Mouse (Mus musculus): ENCODE results near the gene Crcp. TPM values are rescaled to one million over a fixed set of nuclear protein-coding genes. Genes with fewer than 3 reads are reported as not detected.

Gene Crcp
- polyA plus RNA-seq, 1 experiment from 2014 or later: 21.0 TPM

DNA sequence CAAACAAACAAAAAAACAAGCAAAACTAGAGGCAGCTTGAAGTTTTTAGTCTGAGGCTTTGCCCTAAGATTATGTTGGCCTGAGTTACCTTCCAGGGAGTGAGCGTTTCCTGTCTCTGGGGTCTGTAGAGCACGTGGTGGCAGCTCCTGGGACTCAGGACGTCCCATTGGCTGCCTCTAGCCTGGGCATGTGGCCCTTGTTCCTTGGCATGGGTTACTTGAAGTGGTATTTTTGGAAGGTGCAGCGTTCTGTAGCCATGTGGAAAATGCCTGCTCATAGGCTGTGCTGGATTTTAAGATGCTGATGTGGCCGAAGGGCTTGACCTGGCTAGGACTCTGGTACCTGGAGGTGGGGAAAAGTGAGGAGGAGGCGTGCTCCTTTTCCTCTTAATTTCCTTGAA lies 47.3 kb downstream of the Crcp start:
- peaks cover 21% of the 10 kb centered on the region for H3K27me3 ChIP-seq (ENCODE audit: control insufficient read depth, insufficient read depth, low read length)
- no peak overlapping the region for H3K4me3 ChIP-seq (ENCODE audit: low read depth, low read length)
- H3K4me2 ChIP-seq: no peak overlapping the region
- no peak overlapping the region for H3K9ac ChIP-seq (ENCODE audit: low read depth, low read length)
- no peak for ATAC-seq (replicated peaks; ENCODE audit: insufficient number of reproducible peaks, low FRiP score, low TSS enrichment)
- H3K9me3 ChIP-seq (replicated peaks; ENCODE audit: control insufficient read depth, low read length): 0 out of 2 replicates have a peak, but pooled peaks cover 3% of the 10 kb centered on the region
- H3K27ac ChIP-seq (ENCODE audit: low read depth, low read length): no peak overlapping the region
- 47% methylated on average over 6 of the region's 6 CpGs for WGBS (ENCODE audit: insufficient replicate concordance)
- H3K36me3 ChIP-seq (ENCODE audit: control insufficient read depth, insufficient read depth, low read length): no peaks in the 10 kb centered on the region
- H3K4me1 ChIP-seq (ENCODE audit: control insufficient read depth, insufficient read depth, low read length): 0 out of 2 replicates have a peak, but pooled peaks cover 3% of the 10 kb centered on the region

- Histone ChIP-seq H3K36me3 (ENCODE audit: control insufficient read depth, insufficient read depth, low read length) (no peaks in the 10 kb centered on the region), H3K4me3 (ENCODE audit: low read depth, low read length) (no peak overlapping the region), H3K4me1 (ENCODE audit: control insufficient read depth, insufficient read depth, low read length) (0 out of 2 replicates have a peak, but pooled peaks cover 3% of the 10 kb centered on the region), H3K27ac (ENCODE audit: low read depth, low read length) (0 out of 2 replicates have a peak overlapping the region, but pooled peaks have one; percentile 35), H3K9ac (ENCODE audit: low read depth, low read length) (no peak overlapping the region), H3K9me3 (replicated peaks; ENCODE audit: control insufficient read depth, low read length) (0 out of 2 replicates have a peak, but pooled peaks cover 3% of the 10 kb centered on the region), H3K27me3 (ENCODE audit: control insufficient read depth, insufficient read depth, low read length) (peaks cover 21% of the 10 kb centered on the region), H3K4me2 (no peak overlapping the region)
- 64% methylated on average over 9 of the region's 9 CpGs for WGBS (ENCODE audit: insufficient replicate concordance)
- no peak for ATAC-seq (replicated peaks; ENCODE audit: insufficient number of reproducible peaks, low FRiP score, low TSS enrichment)
Measured at GRCm38 (mm10) chr5:130078096-130078833, 49.2 kb downstream of the Crcp start.

DNA sequence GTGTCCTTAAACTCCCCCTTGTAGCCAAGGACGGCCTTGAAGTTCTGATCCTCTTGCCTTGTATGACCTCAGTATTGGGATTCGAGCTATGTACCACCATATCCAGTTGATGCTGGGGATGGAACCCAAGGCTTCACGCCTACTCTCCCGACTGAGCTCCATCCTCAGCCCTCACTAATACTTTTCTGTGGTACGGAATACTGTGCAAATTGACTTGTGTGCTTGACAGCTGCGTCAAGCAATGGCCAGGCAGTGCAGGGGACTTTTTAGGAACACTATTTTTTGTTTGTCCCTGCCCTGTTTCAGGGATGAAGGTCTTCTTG lies 49.7 kb downstream of the Crcp start:
- WGBS (ENCODE audit: insufficient replicate concordance): 48% methylated on average over 6 of the region's 6 CpGs
- H3K4me3 ChIP-seq (ENCODE audit: low read depth, low read length): peak overlapping the region; percentile 69
- H3K27me3 ChIP-seq (ENCODE audit: control insufficient read depth, insufficient read depth, low read length): peaks cover 21% of the 10 kb centered on the region
- H3K9ac ChIP-seq (ENCODE audit: low read depth, low read length): peak overlapping the region; percentile 87; the same call in 1 of the 2 replicates
- no peaks in the 10 kb centered on the region for H3K36me3 ChIP-seq (ENCODE audit: control insufficient read depth, insufficient read depth, low read length)
- peak overlapping the region; percentile 89 for H3K4me2 ChIP-seq
- no peak for ATAC-seq (replicated peaks; ENCODE audit: insufficient number of reproducible peaks, low FRiP score, low TSS enrichment)
- H3K4me1 ChIP-seq (ENCODE audit: control insufficient read depth, insufficient read depth, low read length): 0 out of 2 replicates have a peak, but pooled peaks cover 3% of the 10 kb centered on the region
- H3K27ac ChIP-seq (ENCODE audit: low read depth, low read length): 0 out of 2 replicates have a peak overlapping the region, but pooled peaks have one; percentile 35
- H3K9me3 ChIP-seq (replicated peaks; ENCODE audit: control insufficient read depth, low read length): 0 out of 2 replicates have a peak, but pooled peaks cover 3% of the 10 kb centered on the region

DNA sequence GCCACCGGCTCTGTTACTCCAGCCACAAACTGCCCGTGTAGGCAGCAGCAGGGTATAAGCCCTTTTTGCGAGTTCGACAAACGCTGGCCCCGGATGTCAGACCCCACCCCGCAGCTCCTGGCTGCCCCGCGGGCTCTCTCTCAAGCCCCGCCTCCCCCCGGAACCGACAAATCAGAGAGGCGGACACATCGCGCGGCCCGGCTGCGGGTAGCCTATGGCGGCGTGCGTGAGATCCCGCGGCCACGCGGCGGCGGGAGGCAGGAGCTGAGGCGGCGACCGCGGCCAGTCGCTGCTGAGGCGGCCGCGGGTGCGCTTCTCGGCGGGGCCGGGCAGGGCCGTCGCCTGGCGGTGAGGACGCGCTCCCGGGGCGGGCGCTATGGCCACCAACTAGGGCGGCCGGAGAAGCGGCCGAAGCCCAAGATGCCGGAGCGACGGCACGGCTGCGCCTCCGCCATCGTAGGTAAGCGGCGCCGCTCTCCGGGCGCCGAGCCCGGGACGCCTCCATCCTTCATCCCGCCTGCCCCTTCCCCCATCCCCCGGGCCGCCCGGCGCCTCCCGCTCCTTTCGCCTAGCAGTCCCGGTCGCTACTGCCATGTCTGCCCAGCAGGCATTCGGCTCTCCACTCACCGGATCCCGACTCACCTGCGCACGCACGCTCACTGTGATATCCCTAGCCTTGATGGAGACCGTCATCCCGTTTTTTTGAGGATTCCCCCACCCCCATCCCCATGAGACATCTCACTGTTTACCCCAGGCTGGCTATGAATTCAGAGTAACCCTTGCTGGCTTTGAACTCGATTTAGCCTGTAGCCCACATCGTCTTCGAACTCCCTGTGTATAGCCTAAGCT lies 50.3 kb downstream of the Crcp start:
- ATAC-seq (replicated peaks; ENCODE audit: insufficient number of reproducible peaks, low FRiP score, low TSS enrichment): peak; percentile 94
- Histone ChIP-seq H3K4me2 (peak overlapping the region; percentile 89), H3K9ac (ENCODE audit: low read depth, low read length) (peak overlapping the region; percentile 87), H3K27me3 (ENCODE audit: control insufficient read depth, insufficient read depth, low read length) (peaks cover 21% of the 10 kb centered on the region), H3K9me3 (replicated peaks; ENCODE audit: control insufficient read depth, low read length) (0 out of 2 replicates have a peak, but pooled peaks cover 3% of the 10 kb centered on the region), H3K36me3 (ENCODE audit: control insufficient read depth, insufficient read depth, low read length) (no peaks in the 10 kb centered on the region), H3K4me3 (ENCODE audit: low read depth, low read length) (peak overlapping the region; percentile 69), H3K4me1 (ENCODE audit: control insufficient read depth, insufficient read depth, low read length) (0 out of 2 replicates have a peak, but pooled peaks cover 3% of the 10 kb centered on the region), H3K27ac (ENCODE audit: low read depth, low read length) (peak overlapping the region; percentile 35; the same call in 1 of the 2 replicates)
- 2% methylated on average over 71 of the region's 86 CpGs for WGBS (ENCODE audit: insufficient replicate concordance)

GRCm38 (mm10) chr5:130080051-130080681 lies 51.1 kb downstream of the Crcp start:
- H3K36me3 ChIP-seq (ENCODE audit: control insufficient read depth, insufficient read depth, low read length): no peaks in the 10 kb centered on the region
- 71% methylated on average over 16 of the region's 16 CpGs for WGBS (ENCODE audit: insufficient replicate concordance)
- 0 out of 2 replicates have a peak, but pooled peaks cover 3% of the 10 kb centered on the region for H3K4me1 ChIP-seq (ENCODE audit: control insufficient read depth, insufficient read depth, low read length)
- H3K9ac ChIP-seq (ENCODE audit: low read depth, low read length): peak overlapping the region; percentile 87
- no peak overlapping the region for H3K27ac ChIP-seq (ENCODE audit: low read depth, low read length)
- H3K9me3 ChIP-seq (replicated peaks; ENCODE audit: control insufficient read depth, low read length): 0 out of 2 replicates have a peak, but pooled peaks cover 3% of the 10 kb centered on the region
- peak overlapping the region; percentile 89 for H3K4me2 ChIP-seq
- peak overlapping the region; percentile 69 for H3K4me3 ChIP-seq (ENCODE audit: low read depth, low read length)
- H3K27me3 ChIP-seq (ENCODE audit: control insufficient read depth, insufficient read depth, low read length): peaks cover 21% of the 10 kb centered on the region
- no peak for ATAC-seq (replicated peaks; ENCODE audit: insufficient number of reproducible peaks, low FRiP score, low TSS enrichment)

- no peak overlapping the region for H3K27ac ChIP-seq (ENCODE audit: low read depth, low read length)
- 0 out of 2 replicates have a peak, but pooled peaks cover 3% of the 10 kb centered on the region for H3K4me1 ChIP-seq (ENCODE audit: control insufficient read depth, insufficient read depth, low read length)
- H3K4me3 ChIP-seq (ENCODE audit: low read depth, low read length): no peak overlapping the region
- H3K27me3 ChIP-seq (ENCODE audit: control insufficient read depth, insufficient read depth, low read length): peaks cover 21% of the 10 kb centered on the region
- WGBS (ENCODE audit: insufficient replicate concordance): 93% methylated on average over 8 of the region's 8 CpGs
- H3K9ac ChIP-seq (ENCODE audit: low read depth, low read length): no peak overlapping the region
- no peaks in the 10 kb centered on the region for H3K36me3 ChIP-seq (ENCODE audit: control insufficient read depth, insufficient read depth, low read length)
- H3K4me2 ChIP-seq: no peak overlapping the region
- ATAC-seq (replicated peaks; ENCODE audit: insufficient number of reproducible peaks, low FRiP score, low TSS enrichment): no peak
- H3K9me3 ChIP-seq (replicated peaks; ENCODE audit: control insufficient read depth, low read length): 0 out of 2 replicates have a peak, but pooled peaks cover 3% of the 10 kb centered on the region
Measured at GRCm38 (mm10) chr5:130081181-130081881, 52.2 kb downstream of the Crcp start.

- Histone ChIP-seq H3K36me3 (ENCODE audit: control insufficient read depth, insufficient read depth, low read length) (no peaks in the 10 kb centered on the region), H3K9me3 (replicated peaks; ENCODE audit: control insufficient read depth, low read length) (0 out of 2 replicates have a peak, but pooled peaks cover 3% of the 10 kb centered on the region), H3K4me1 (ENCODE audit: control insufficient read depth, insufficient read depth, low read length) (0 out of 2 replicates have a peak, but pooled peaks cover 3% of the 10 kb centered on the region), H3K27ac (ENCODE audit: low read depth, low read length) (no peak overlapping the region), H3K4me2 (no peak overlapping the region), H3K9ac (ENCODE audit: low read depth, low read length) (no peak overlapping the region), H3K4me3 (ENCODE audit: low read depth, low read length) (no peak overlapping the region), H3K27me3 (ENCODE audit: control insufficient read depth, insufficient read depth, low read length) (peaks cover 12% of the 10 kb centered on the region)
- 79% methylated on average over 4 of the region's 4 CpGs for WGBS (ENCODE audit: insufficient replicate concordance)
- ATAC-seq (replicated peaks; ENCODE audit: insufficient number of reproducible peaks, low FRiP score, low TSS enrichment): no peak
Measured at GRCm38 (mm10) chr5:130082431-130082830, 53.3 kb downstream of the Crcp start.
